Mouse (Mus musculus) MEL (cell line): ENCODE measurements around the gene Dna2.

Source experiments
- CHD2 ChIP-seq: IDR thresholded peaks from 2 replicates; pipeline ENCODE4 v1.6.1; 2011; ENCODE audit warnings: low read length, improper control_type of control experiment
- CTCF ChIP-seq, 3 experiments: IDR thresholded peaks in 2 of 3; conservative IDR thresholded peaks in 1 of 3; 2 replicates each; pipeline ENCODE4 v1.5.1; 2011 to 2012; ENCODE audit warnings: low read length in 3 of 3, low read depth in 2 of 3, mild to moderate bottlenecking in 2 of 3, improper control_type of control experiment in 1 of 3, inconsistent platforms in 1 of 3, mixed read lengths in 1 of 3, moderate library complexity in 1 of 3; ENCODE audit not compliant: control insufficient read depth in 1 of 3, insufficient read depth in 1 of 3, poor library complexity in 1 of 3, severe bottlenecking in 1 of 3
- JUND ChIP-seq: IDR thresholded peaks from 2 replicates; pipeline ENCODE4 v1.6.1; 2011; ENCODE audit warnings: low read depth, mild to moderate bottlenecking, improper control_type of control experiment, low read length
- KAT2A ChIP-seq: conservative IDR thresholded peaks from 2 replicates; pipeline ENCODE4 v1.6.1; 2012; ENCODE audit warnings: low read depth, low read length, improper control_type of control experiment, inconsistent platforms
- RCOR1 ChIP-seq: IDR thresholded peaks from 2 replicates; pipeline ENCODE4 v1.6.1; 2012; ENCODE audit warnings: low read depth, mild to moderate bottlenecking, inconsistent platforms, low read length, improper control_type of control experiment
- TAL1 ChIP-seq: IDR thresholded peaks from 2 replicates; pipeline ENCODE4 v1.6.1; 2012; ENCODE audit warnings: mild to moderate bottlenecking, inconsistent platforms, low read length, moderate library complexity, mixed read lengths
- USF1 ChIP-seq: IDR thresholded peaks from 2 replicates; pipeline ENCODE4 v1.6.1; 2014; ENCODE audit warnings: low read depth, mild to moderate bottlenecking, inconsistent platforms, low read length, improper control_type of control experiment, moderate library complexity

DNA sequence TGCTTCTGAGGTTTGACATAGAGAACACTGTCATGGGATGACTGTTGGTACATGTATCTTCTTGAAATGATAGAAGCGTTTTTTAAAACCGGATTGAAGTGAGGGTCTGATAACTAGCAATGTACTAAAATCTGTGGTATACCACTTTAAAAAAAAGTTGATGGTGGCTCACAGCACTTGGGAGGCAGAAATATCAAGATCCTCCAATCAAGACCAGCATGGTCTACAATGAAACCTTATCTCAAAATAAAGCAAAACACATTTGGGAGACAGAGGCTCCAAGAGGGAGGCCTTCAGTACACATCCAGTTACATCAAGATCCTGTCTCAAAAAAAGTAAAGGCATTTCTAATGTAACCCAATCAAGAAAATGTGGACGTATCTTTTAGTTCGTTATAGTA is 74.9 kb downstream of the Dna2 start:
- no peak for TF ChIP-seq CHD2
- TF ChIP-seq USF1, result no peak
- TF ChIP-seq KAT2A, result no peak
- no peak for TF ChIP-seq CTCF (IDR thresholded peaks at IDR 0.05 in 2 of 3, conservative IDR thresholded peaks at IDR 0.05 in 1 of 3; ENCODE audit: control insufficient read depth in 1 of 3, insufficient read depth in 1 of 3, low read depth in 2 of 3, low read length in 3 of 3, poor library complexity in 1 of 3, severe bottlenecking in 1 of 3)
- peak; percentile 63 for TF ChIP-seq TAL1
- peak; percentile 97 for TF ChIP-seq RCOR1
- TF ChIP-seq JUND, result no peak
